Mouse (Mus musculus) lung, embryonic 15.5 days (tissue): Measurements from ENCODE around the gene Cd80. TPM values are rescaled to one million over a fixed set of nuclear protein-coding genes. Genes with fewer than 3 reads are reported as not detected.

Experiments used
- ATAC-seq: fragments of 200-750 bp; cut with Nextera tagmentation; 2 replicates; pipeline ENCODE4 v1.8.0; 2017; ENCODE audit warnings: moderate number of reproducible peaks, borderline replicate concordance; ENCODE audit not compliant: low FRiP score, low TSS enrichment; ENCODE audit errors: extremely low read depth
- H3K27ac ChIP-seq: fragments of 300-500 bp; sonication (generic); 2 replicates; pipeline ENCODE4 v1.5.1; 2015; ENCODE audit warnings: moderate library complexity, mild to moderate bottlenecking, inconsistent platforms
- H3K27me3 ChIP-seq: fragments of 300-500 bp; sonication (generic); 2 replicates; pipeline ENCODE4 v1.6.1; 2015; ENCODE audit warnings: inconsistent platforms
- H3K36me3 ChIP-seq: fragments of 300-500 bp; sonication (generic); 2 replicates; pipeline ENCODE4 v1.6.1; 2015; ENCODE audit warnings: inconsistent platforms
- H3K4me1 ChIP-seq: fragments of 300-500 bp; sonication (generic); 2 replicates; pipeline ENCODE4 v1.6.1; 2015; ENCODE audit warnings: inconsistent platforms
- H3K4me2 ChIP-seq: fragments of 300-500 bp; sonication (generic); 2 replicates; pipeline ENCODE4 v1.6.1; 2015; ENCODE audit warnings: inconsistent platforms, mild to moderate bottlenecking, moderate library complexity
- H3K4me3 ChIP-seq: fragments of 300-500 bp; sonication (generic); 2 replicates; pipeline ENCODE4 v1.5.1; 2015; ENCODE audit warnings: mild to moderate bottlenecking, inconsistent platforms
- H3K9ac ChIP-seq: fragments of 300-500 bp; sonication (generic); 2 replicates; pipeline ENCODE4 v1.6.1; 2015; ENCODE audit warnings: inconsistent platforms
- H3K9me3 ChIP-seq: fragments of 300-500 bp; sonication (generic); 2 replicates; pipeline ENCODE4 v1.6.1; 2016; ENCODE audit warnings: inconsistent platforms
- WGBS: fragments of 180-500 bp; shearing (Covaris S2); methylation state at CpG from one replicate; pipeline ENCODE4 v1.1.7; 2015; 5-methylcytosine and 5-hydroxymethylcytosine counted together
- polyA plus RNA-seq: library from polyadenylated mRNA; unstranded; fragments of >200 nt; fragmentation: Nextera tagmentation; extraction: Ambion mirVana; gene quantifications from 2 replicates; pipeline ENCODE4 v1.2.1, GENCODE M21; 2015

Cd80 gene
- polyA plus RNA-seq, 1 experiment from 2014 or later, result 0.39 TPM

DNA sequence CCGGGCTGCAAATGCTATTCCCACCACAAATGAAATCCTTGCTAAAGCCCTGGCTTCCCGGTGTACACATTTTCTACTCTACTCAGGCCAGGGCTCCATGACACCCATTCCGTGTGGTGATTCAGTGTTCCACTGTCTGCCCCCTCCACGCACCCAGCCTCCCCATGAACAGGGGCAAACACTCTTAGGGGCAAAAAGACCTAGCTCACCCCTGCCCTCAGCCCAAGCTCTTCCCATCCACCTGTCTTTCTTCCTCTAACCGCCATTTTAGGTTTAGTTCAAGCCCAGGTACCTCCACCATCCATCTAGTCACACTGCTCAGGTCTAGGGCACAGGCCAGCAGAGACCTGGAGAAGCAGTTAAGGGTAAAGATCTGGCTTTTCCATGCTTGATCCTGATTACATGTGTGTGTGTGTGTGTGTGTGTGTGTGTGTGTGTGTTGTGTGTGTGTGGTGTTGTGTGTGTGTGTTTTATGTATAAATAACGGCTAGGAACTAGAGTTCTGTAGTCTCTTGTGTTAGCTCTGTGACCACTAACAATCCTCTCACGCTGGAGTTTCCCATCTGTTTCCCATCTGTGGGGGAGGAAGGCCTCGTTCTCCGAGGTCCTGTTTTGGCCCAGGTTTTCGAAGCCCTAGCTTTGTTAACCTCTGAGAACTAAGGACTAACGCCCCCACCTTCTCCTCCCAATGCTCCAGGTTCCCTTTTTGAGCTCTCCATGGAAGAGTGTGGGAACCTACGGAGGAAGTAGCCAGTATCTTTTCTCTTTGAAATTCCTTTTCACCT is 3.7 kb upstream of the Cd80 start:
- Histone ChIP-seq H3K36me3 (peaks cover 31% of the 10 kb centered on the region), H3K27ac (peak overlapping the region; percentile 88), H3K4me2 (peak overlapping the region; percentile 59), H3K9me3 (no peaks in the 10 kb centered on the region), H3K27me3 (no peaks in the 10 kb centered on the region), H3K4me1 (peaks cover 8% of the 10 kb centered on the region), H3K9ac (peak overlapping the region; percentile 78), H3K4me3 (peak overlapping the region; percentile 74)
- 40% methylated on average over 12 of the region's 12 CpGs for WGBS
- no peak for ATAC-seq

DNA sequence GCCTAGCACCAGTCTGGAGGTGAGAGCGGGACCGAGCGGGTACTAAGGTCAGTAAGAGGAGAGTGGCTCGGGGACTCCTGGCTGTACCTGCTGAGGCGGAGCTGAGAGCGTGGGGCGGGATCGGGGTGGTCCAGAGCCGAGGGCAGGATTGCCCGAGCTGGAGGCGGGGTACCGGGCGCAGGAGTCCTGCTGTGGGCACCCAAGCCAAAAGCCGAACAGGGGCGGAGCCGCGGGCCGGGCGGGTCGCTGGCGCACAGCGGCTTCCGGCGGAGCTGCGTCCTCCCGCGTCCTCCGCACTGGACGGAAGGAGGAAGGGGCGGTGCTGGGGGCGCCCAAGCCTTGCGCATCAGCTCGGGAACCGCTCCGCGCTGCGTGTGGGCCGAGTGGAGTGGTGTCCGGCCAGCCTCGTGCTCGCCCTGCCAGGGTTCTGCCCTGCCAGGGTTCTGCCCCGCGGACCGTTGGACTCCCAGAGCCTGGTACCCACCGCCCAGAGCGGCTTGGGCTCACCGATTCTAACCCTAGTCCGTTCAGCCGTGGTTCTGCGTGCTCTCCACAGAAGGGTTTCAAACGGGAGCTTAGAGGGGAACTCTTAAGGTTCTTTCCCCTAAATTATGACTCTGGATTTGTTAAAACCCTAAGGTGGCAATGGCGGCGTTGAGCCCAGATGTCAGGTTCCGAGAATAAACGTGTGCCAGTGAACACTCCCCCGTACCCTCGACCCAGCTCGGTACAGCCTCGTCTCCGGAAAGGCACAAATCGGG is 2.7 kb upstream of the Cd80 start, which contains the start of gene Adprh:
Adprh (minus strand) TSS at position 262 of the 761 bp plus-strand sequence.
- no peaks in the 10 kb centered on the region for H3K9me3 ChIP-seq
- H3K4me3 ChIP-seq, result peak within 1 kb of the TSS; percentile 74
- no peaks in the 10 kb centered on the region for H3K27me3 ChIP-seq
- peak within 1 kb of the TSS; percentile 78 for H3K9ac ChIP-seq
- H3K4me1 ChIP-seq, result peaks cover 8% of the 10 kb centered on the region
- H3K27ac ChIP-seq, result peak within 1 kb of the TSS; percentile 88
- peak within 1 kb of the TSS; percentile 59 for H3K4me2 ChIP-seq
- H3K36me3 ChIP-seq, result peaks cover 23% of the 10 kb centered on the region
- WGBS, result under 1% methylated on average over 48 of the region's 61 CpGs
- ATAC-seq, result peak; percentile 98

DNA sequence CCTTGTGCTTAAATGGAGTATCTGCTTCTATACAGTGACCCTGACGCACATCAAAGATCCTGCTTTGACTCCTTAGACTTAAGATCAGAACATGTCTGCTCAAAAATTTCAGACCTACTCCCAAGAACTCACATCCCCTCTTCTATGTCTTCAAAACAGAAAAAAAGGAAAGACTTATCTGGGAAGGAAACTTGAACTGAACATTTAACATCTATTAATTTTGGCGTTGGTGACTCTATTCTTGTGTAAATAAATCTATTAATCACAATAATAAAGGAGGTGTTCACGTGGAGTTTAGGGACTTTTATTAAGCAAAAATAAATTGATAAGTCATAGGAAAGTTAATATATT is 2.2 kb upstream of the Cd80 start:
- ATAC-seq, result no peak
- Histone ChIP-seq H3K27ac (peak overlapping the region; percentile 88; the same call in 1 of the 2 replicates), H3K9ac (peak overlapping the region; percentile 78), H3K36me3 (peaks cover 18% of the 10 kb centered on the region), H3K9me3 (no peaks in the 10 kb centered on the region), H3K4me1 (peaks cover 8% of the 10 kb centered on the region), H3K27me3 (no peaks in the 10 kb centered on the region), H3K4me2 (peak overlapping the region; percentile 59), H3K4me3 (peak overlapping the region; percentile 74)
- WGBS, result 21% methylated on average over 3 of the region's 3 CpGs

DNA sequence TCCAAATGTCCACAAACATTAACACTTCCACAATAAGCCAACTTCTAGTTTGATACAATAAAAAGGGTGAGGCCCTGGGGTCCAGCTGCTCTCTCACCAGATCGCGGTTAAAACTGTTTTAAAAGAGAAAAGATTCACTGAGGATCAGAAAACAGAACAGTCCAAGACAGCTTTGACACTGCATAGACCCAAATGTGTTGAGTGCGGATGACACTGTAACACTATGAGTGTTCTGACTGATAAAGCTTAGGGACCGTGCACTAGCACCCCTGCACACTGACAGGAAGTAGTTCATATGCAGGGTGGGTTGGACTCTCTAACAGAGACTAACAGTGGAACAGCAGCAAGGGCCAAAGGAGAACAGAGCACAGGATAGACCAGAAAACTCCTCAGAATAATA is 1.4 kb upstream of the Cd80 start:
- Histone ChIP-seq H3K4me2 (no peak overlapping the region), H3K27me3 (no peaks in the 10 kb centered on the region)
- WGBS, result 88% methylated on average over 4 of the region's 4 CpGs

DNA sequence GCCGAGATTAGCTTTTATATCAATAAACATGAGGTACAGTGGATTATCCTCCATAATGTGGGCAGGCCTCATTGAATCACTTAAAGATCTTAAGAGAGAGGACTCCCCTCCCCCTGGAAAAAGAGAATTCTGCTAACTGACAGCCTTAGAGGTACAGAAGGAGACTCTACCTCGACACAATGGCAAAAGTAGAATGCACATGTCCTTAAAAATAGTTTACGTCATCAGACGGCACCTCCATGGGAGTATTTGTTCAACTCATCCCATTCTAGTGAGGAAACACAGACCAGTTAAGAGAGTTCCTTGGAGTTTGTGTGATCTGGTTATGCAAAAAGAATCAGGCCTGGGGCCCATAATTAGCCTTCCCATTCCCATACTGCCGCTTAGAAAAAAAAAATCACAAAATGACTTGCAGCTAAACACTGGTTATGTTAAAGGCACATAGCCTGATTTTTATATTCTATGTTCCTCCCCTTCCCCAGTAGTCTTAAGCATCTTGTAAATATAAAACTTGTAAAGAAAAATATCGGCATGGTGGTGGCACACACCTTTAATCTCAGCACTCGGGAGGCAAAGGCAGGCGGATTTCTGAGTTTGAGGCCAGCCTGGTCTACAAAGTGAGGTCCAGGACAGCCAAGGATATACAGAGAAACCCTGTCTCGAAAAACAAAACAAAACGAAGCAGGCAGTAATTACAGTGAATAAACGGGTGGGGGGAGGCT is 667 bp upstream of the Cd80 start:
- no peak for ATAC-seq
- peaks cover 6% of the 10 kb centered on the region; the same call in 1 of the 2 replicates for H3K36me3 ChIP-seq
- H3K27ac ChIP-seq, result no peak overlapping the region
- H3K9me3 ChIP-seq, result no peaks in the 10 kb centered on the region
- H3K27me3 ChIP-seq, result no peaks in the 10 kb centered on the region
- H3K4me2 ChIP-seq, result no peak overlapping the region
- peaks cover 8% of the 10 kb centered on the region for H3K4me1 ChIP-seq
- H3K4me3 ChIP-seq, result no peak overlapping the region
- no peak overlapping the region for H3K9ac ChIP-seq
- WGBS, result 68% methylated on average over 11 of the region's 11 CpGs

More for the DNA sequence above, 1.4 kb upstream of the Cd80 start:
- Histone ChIP-seq H3K9me3 (no peaks in the 10 kb centered on the region), H3K4me1 (peaks cover 8% of the 10 kb centered on the region), H3K9ac (no peak overlapping the region), H3K4me3 (no peak overlapping the region), H3K36me3 (peaks cover 12% of the 10 kb centered on the region; the same call in 1 of the 2 replicates), H3K27ac (no peak overlapping the region)
- no peak for ATAC-seq

DNA sequence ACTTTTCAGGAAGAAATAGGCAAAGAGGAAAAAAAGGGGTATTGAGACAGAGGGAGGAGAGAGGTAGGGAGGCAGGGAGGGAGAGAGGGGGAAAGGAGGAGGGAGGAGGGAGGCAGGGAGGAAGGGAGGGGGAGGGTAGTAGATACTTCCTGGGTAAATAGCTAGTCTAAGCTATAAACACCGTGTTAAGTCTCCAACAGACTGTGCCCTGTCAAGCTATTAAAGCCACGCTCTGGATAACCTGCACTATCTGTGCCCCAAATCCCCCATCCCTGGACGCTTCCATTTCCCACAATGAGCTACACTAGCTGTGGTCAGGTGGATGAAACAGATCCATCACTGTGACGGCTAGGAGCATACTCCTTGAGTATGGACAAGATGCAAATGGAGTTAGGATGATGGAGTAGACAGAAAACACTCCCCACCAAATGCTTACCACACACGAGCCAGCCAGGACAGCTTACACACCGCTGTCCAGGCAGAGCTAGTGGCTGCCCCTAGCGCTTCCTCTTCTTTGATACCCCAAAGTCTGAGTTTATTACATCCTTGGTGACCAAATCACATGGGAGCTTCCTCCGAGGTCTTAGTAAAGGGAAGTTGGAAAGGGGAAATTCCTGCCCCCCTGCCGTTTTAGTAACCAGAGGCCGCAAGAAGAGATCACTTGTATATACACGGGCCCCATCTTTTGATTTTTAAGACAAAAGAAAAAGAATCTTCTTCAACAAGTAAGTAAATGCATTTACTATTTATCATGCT is 1.6 kb downstream of the Cd80 start:
- no peaks in the 10 kb centered on the region for H3K4me1 ChIP-seq
- H3K27ac ChIP-seq, result no peak overlapping the region
- H3K4me3 ChIP-seq, result no peak overlapping the region
- WGBS, result 42% methylated on average over 11 of the region's 11 CpGs
- no peak overlapping the region for H3K4me2 ChIP-seq
- no peaks in the 10 kb centered on the region for H3K27me3 ChIP-seq
- no peaks in the 10 kb centered on the region for H3K9me3 ChIP-seq
- H3K9ac ChIP-seq, result no peak overlapping the region
- no peaks in the 10 kb centered on the region for H3K36me3 ChIP-seq
- no peak for ATAC-seq

DNA sequence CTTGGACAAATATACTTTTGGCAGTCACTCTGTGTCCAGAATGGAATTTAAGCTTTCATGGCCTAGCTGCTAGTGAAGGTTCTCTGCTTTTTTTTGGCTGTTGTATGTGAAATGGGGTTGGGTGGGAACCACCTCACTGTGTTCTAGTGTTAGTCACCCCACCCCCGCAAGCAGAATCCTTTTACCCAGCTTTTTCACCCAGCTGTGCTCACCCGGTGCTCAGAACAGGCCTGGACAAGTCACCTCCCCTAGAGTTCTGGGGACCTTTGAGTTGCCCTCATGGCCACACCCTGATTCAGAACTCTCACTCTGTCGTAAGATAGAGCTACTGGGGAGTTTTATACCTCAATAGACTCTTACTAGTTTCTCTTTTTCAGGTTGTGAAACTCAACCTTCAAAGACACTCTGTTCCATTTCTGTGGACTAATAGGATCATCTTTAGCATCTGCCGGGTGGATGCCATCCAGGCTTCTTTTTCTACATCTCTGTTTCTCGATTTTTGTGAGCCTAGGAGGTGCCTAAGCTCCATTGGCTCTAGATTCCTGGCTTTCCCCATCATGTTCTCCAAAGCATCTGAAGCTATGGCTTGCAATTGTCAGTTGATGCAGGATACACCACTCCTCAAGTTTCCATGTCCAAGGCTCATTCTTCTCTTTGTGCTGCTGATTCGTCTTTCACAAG is 3.4 kb downstream of the Cd80 start:
- no peaks in the 10 kb centered on the region for H3K9me3 ChIP-seq
- H3K27me3 ChIP-seq, result no peaks in the 10 kb centered on the region
- H3K4me1 ChIP-seq, result no peaks in the 10 kb centered on the region
- H3K4me3 ChIP-seq, result no peak overlapping the region
- 66% methylated on average over 6 of the region's 6 CpGs for WGBS
- H3K27ac ChIP-seq, result no peak overlapping the region
- no peak overlapping the region for H3K4me2 ChIP-seq
- no peak overlapping the region for H3K9ac ChIP-seq
- ATAC-seq, result no peak
- H3K36me3 ChIP-seq, result no peaks in the 10 kb centered on the region

DNA sequence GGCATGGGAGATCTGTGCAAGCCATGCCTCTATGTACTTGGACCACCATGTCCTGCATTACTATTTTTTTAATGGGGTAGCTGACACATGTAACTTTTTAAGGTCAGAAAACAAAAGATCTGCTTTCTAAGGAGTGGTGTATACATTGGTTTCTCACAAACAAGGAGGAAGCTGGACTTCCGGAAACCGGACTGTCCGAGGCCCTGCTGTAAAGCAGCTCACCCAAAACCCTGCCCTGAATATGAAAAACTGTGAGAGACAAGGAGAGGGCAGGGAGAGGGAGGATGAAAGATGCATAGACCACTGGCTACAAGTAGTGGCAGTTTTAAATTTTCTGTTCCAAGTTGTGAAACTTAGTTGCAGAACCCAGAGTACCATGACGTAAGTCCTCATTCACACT is 4.6 kb downstream of the Cd80 start:
- no peak overlapping the region for H3K27ac ChIP-seq
- no peaks in the 10 kb centered on the region for H3K4me1 ChIP-seq
- WGBS, result 85% methylated on average over 4 of the region's 4 CpGs
- H3K4me2 ChIP-seq, result no peak overlapping the region
- H3K36me3 ChIP-seq, result no peaks in the 10 kb centered on the region
- no peaks in the 10 kb centered on the region for H3K9me3 ChIP-seq
- no peak overlapping the region for H3K4me3 ChIP-seq
- H3K9ac ChIP-seq, result no peak overlapping the region
- ATAC-seq, result no peak
- no peaks in the 10 kb centered on the region for H3K27me3 ChIP-seq

DNA sequence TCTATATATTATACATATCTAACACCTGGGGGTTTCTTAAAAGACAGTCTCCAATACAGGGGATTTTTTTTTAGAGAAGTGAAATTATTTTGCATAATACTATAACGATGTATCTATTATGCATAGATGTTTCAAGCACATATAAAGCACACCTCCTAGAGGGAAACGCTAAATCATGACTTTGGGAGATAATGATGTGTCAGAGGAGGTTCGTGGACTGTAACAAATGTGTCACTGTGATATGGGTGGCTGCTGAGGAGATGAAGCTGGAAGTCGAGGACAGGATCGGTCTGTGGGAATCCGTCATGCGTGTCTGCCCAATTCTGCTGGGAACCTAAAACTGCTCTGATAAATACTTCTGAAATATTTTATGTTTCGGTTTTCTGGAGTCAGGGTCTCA is 6.4 kb downstream of the Cd80 start:
- Histone ChIP-seq H3K9me3 (no peaks in the 10 kb centered on the region), H3K4me2 (no peak overlapping the region), H3K36me3 (no peaks in the 10 kb centered on the region), H3K4me3 (no peak overlapping the region), H3K4me1 (no peaks in the 10 kb centered on the region), H3K9ac (no peak overlapping the region), H3K27ac (no peak overlapping the region), H3K27me3 (no peaks in the 10 kb centered on the region)
- no peak for ATAC-seq
- WGBS, result 46% methylated on average over 8 of the region's 8 CpGs

DNA sequence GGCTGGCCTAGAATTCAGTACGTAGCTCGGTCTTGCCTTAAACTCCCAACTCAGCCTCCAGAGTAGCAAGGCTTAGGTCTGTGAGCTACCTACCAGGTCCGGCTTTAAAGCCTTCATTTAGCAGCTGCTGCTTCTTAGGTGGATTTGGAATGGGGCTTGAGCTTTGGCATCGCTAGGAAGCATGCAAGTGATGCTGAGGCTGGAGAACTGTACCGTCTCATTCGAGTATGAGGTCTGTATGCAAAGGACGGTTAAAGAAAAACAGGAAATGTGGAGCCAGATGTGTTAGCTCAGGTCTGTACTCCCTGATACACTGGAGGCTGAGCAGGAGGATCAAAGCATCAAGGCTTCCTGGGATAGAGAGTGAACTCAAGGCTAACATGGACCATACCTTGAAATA is 6.8 kb downstream of the Cd80 start:
- WGBS, result 64% methylated on average over 7 of the region's 7 CpGs
- Histone ChIP-seq H3K27ac (no peak overlapping the region), H3K4me1 (no peaks in the 10 kb centered on the region), H3K27me3 (no peaks in the 10 kb centered on the region), H3K9ac (no peak overlapping the region), H3K4me2 (no peak overlapping the region), H3K36me3 (no peaks in the 10 kb centered on the region), H3K9me3 (no peaks in the 10 kb centered on the region), H3K4me3 (no peak overlapping the region)
- no peak for ATAC-seq

DNA sequence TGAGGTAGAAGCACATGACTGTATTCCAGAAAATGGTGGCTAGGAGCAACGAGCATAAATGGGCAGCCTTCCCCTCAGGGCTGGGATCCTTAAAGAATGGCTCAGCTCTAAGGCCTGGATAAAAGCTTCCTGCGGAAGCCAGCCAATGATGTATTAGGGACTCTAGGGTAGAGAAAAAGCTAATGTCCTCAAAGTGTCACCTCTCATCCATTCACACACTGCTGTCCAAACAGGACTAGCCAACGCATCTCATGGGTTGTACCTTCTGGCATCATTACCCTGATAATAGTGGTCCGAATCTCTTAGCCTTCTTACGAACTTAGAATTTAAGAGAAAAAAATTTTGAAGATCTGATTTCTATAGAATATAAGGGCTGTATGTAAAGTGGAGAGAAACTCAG is 7.9 kb downstream of the Cd80 start:
- H3K36me3 ChIP-seq, result no peaks in the 10 kb centered on the region
- no peak overlapping the region for H3K9ac ChIP-seq
- no peak for ATAC-seq
- WGBS, result 78% methylated on average over 5 of the region's 5 CpGs
- no peak overlapping the region for H3K4me2 ChIP-seq
- no peaks in the 10 kb centered on the region for H3K27me3 ChIP-seq
- no peaks in the 10 kb centered on the region for H3K9me3 ChIP-seq
- H3K4me3 ChIP-seq, result no peak overlapping the region
- H3K27ac ChIP-seq, result no peak overlapping the region
- H3K4me1 ChIP-seq, result no peaks in the 10 kb centered on the region
